Mouse (Mus musculus): ENCODE measurements around the gene Eif1.
"Not testable (repeated sequence)": the region's sequence is repeated elsewhere in the genome, so short reads cannot be mapped to it uniquely, and the experiment has no call there.

The Eif1 gene

GRCm38 (mm10) chr11:100313424-100313823, 6.3 kb upstream of the Eif1 start:
- no peak for DNase-seq

- no peak for DNase-seq
These were observed 4.2 kb upstream of the Eif1 start for GRCm38 (mm10) chr11:100315439-100315838.

GRCm38 (mm10) chr11:100317826-100318380, 1.8 kb upstream of the Eif1 start:
- no peak for DNase-seq

DNA sequence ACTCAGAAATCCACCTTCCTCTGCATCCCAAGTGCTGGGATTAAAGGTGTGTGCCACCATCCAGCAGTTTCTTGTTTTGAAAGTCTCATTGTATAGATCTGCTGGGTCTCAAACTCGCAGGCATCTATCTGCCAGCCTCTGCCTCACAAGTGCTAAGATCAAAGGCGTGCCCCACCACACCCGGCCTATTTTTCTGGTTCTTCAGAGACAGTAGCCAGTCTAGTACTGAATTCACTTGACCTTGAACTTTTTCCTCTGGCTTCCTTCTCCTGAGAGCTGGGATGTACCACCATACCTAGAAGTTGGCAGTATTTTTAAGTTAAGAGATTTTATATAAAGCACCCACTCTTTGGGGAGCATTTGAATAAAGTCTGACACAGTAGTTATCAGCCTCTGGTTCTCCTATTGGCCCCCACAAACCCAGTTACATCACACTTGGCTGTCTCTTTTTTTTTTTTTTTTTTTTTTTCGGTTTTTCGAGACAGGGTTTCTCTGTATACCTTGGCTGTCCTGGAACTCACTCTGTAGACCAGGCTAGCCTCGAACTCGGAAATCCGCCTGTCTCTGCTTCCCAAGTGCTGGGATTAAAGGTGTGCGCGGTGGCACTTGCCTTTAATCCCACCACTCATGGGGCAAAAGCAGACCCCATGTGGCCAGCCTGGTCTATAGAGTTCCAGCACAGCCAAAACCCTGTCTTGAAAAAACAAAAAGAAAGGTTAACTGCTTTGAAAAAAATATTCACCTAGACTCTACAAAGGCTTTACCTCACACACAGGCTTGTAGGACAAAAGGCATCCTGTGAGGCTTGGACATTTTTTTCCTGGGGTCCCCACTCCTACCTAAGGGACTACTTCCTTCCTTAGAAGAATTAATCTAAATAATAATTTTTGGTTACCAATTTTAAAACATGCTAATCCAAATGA, 895 bp upstream of the Eif1 start:
- no peak for DNase-seq

DNA sequence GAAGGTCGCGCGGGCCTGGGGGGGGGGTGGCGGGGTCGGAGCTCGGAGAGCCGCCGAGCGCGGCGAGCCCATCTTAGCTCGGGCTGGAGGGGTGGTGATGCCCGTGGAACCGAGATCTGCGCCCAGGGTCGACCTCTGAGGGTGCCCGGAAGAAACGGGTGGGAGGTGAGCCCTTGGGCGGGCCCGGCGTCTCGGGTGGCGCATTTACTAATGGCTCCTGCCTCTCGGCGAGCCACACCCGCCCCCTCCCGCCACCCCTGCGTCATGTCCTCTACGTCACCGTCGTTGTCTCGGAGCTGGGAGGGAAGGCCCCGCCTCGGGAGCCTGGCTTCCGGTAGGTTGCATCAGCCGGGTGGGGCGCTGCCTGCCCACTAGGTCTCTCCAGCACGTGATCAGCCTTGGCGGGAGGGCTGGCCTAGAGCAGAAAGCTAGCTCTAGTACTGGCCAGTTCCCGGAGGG, 516 bp downstream of the Eif1 start:
- peak; percentile 93 for DNase-seq

GRCm38 (mm10) chr11:100320701-100321410, 1.2 kb downstream of the Eif1 start:
- not testable (repeated sequence) for DNase-seq

- DNase-seq: not testable (repeated sequence)
These were observed 2.0 kb downstream of the Eif1 start for GRCm38 (mm10) chr11:100321479-100322305.

DNA sequence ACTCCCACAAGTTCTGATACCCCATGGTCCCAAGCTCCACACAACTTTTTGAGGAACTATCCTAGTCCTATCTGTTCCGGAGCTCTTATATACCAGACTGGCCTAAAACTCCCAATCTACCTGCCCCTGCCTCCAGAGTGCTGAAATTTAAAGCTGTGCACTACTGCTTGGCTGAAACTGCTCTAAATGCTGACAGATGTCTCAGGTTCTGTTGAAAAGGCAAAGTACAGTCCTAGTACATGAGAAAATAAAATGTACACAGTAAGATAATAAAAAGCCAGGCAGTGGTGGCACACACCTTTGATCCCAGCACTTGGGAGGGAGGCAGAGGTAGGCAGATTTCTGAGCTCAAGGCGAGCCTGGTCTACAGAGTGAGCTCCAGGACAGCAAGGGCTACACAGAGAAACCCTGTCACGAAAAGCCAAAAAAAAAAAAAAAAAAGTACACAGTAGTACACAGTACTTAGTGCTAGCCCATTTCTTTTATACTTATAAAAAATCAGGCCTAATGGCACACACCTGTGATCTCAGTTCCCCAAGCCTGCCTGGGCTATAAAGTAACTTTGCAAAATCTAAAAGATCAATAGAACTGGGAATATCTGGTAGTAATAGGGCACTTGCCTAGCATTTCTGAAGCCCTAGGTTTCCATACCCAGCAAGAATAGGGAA, 3.0 kb downstream of the Eif1 start:
- DNase-seq: no peak

DNA sequence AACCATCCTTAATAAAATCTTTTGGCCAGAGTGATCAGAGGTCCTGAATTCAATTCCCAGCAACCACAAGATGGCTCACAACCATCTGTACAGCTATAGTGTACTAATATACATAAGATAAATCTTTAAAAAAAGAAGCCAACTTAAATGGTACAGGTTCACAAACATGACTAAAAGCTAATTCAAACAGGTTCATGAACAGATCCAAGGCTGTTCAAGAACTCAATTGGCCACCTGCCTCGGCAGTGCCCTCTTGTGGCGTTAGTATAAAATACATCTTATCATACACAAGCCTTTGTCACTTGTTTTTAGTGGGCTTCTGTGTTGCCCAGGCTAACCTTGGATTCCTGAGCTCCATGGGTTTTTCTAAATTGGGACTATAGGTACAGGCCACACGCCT, 3.9 kb downstream of the Eif1 start:
- peak; percentile 61 for DNase-seq

- no peak for DNase-seq
These were observed 5.5 kb downstream of the Eif1 start for GRCm38 (mm10) chr11:100325062-100325629.

DNA sequence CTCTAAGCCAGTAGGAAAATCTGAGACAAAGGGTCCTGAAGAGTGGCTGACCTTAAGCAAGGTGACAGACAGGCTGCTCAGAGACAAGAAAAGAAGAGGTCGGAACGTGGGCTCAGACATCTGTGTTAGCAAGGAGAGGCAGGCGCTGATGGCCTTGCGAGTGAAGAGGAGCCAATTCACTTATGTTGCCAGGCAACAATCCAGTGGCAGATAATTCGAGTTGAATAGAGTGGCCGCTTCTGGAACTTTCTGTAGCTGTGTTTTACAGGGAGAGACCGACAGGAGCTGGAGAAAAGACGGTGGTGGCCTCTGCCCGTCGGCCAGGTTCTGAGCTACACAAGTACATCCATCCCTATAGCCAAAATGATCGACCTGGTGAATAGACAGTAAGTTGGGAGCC, 7.6 kb downstream of the Eif1 start:
- DNase-seq: no peak

GRCm38 (mm10) chr11:100327761-100328160, 8.1 kb downstream of the Eif1 start:
- DNase-seq: no peak

DNA sequence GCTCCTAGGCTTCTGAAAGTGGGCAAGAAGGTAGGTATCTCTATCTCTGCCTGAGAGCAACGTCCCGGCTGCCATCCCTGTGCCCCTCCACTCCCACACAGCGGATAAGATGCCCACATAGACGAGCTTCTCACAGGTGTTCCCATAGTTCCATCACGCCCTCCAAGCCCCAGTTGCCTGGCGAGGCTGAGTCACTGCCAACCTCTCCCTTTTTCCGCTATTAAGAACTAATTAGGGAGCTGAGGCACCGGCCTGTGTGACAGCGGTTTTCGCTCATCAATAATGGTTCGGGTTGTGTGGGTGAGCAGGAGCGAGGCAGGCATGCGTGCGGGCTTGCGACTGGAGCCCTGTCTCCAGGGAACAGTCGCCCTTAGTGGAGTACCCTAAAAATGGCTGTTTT, 10.6 kb downstream of the Eif1 start:
- DNase-seq: no peak

DNA sequence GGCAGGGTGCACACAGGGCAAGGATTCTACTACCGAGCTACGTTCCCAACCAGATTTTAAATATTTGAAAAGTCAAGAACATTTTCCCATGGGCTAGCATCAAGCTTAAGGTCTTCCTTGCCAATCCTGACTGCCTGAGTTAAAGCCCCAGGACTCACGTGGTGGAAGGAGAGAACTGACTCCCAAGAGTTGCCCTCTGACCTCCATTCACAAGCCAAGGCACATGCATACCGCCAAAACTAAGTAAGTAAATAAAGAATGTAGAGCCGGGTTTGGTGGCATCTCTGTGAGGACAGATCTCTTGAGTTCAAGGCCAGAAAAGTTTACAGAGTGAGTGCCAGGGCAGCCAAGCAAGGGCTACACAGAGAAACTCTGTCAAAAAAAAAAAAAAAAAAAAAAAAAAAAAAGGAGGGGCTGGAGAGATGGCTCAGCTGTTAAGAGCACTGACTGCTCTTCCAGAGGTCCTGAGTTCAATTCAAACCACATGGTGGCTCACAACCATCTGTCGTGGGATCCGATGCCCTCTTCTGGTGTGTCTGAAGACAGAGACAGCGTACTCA, 11.2 kb downstream of the Eif1 start:
- not testable (repeated sequence) for DNase-seq

GRCm38 (mm10) chr11:100332766-100333515, 13.3 kb downstream of the Eif1 start:
- DNase-seq: no peak

GRCm38 (mm10) chr11:100333944-100334457, 14.3 kb downstream of the Eif1 start, which contains the start of gene Gast:
TSS of gene Gast (plus strand) at chr11:100334407.
- no peak for DNase-seq

- no peak for DNase-seq
These were observed 16.0 kb downstream of the Eif1 start for GRCm38 (mm10) chr11:100335731-100336130.

- DNase-seq: no peak
These were observed 24.6 kb downstream of the Eif1 start for GRCm38 (mm10) chr11:100344269-100344668.

GRCm38 (mm10) chr11:100352076-100352857, 32.6 kb downstream of the Eif1 start:
- DNase-seq: peak; percentile 36

All from thymus, postnatal 25 days (tissue).